Mouse (Mus musculus) right cerebral cortex, adult 18-20 months (tissue): ENCODE results near the gene Lrmda.

Source experiments
- DNase-seq: peaks from one replicate; pipeline ENCODE4 v3.0.0; 2022; ENCODE audit warnings: mixed read lengths

Lrmda gene

GRCm38 (mm10) chr14:22259376-22260032 is 240.0 kb downstream of the Lrmda start:
- DNase-seq, result no peak

GRCm38 (mm10) chr14:22260033-22260419 is 240.5 kb downstream of the Lrmda start:
- DNase-seq, result no peak

GRCm38 (mm10) chr14:22265229-22265905 is 245.9 kb downstream of the Lrmda start:
- DNase-seq, result no peak

- no peak for DNase-seq
These were observed 250.3 kb downstream of the Lrmda start for GRCm38 (mm10) chr14:22269812-22270211.

GRCm38 (mm10) chr14:22278053-22278452 is 258.5 kb downstream of the Lrmda start:
- DNase-seq, result no peak

GRCm38 (mm10) chr14:22279591-22279990 is 260.1 kb downstream of the Lrmda start:
- DNase-seq, result no peak

GRCm38 (mm10) chr14:22281630-22282029 is 262.1 kb downstream of the Lrmda start:
- no peak for DNase-seq

- no peak for DNase-seq
These were observed 263.3 kb downstream of the Lrmda start for GRCm38 (mm10) chr14:22282847-22283246.

GRCm38 (mm10) chr14:22283722-22284121 is 264.2 kb downstream of the Lrmda start:
- DNase-seq, result no peak

- no peak for DNase-seq
These were observed 265.5 kb downstream of the Lrmda start for GRCm38 (mm10) chr14:22284823-22285517.

- no peak for DNase-seq
These were observed 266.3 kb downstream of the Lrmda start for GRCm38 (mm10) chr14:22285826-22286225.

- DNase-seq, result no peak
These were observed 268.7 kb downstream of the Lrmda start for GRCm38 (mm10) chr14:22288179-22288578.

- DNase-seq, result no peak
These were observed 269.9 kb downstream of the Lrmda start for GRCm38 (mm10) chr14:22289380-22289922.

- no peak for DNase-seq
These were observed 274.9 kb downstream of the Lrmda start for GRCm38 (mm10) chr14:22294371-22294770.

GRCm38 (mm10) chr14:22296655-22297239 is 277.2 kb downstream of the Lrmda start:
- DNase-seq, result no peak

- DNase-seq, result no peak
These were observed 287.2 kb downstream of the Lrmda start for GRCm38 (mm10) chr14:22306759-22307158.

GRCm38 (mm10) chr14:22308059-22308458 is 288.5 kb downstream of the Lrmda start:
- no peak for DNase-seq

GRCm38 (mm10) chr14:22323058-22323457 is 303.5 kb downstream of the Lrmda start:
- DNase-seq, result no peak

- no peak for DNase-seq
These were observed 304.2 kb downstream of the Lrmda start for GRCm38 (mm10) chr14:22323530-22324292.

GRCm38 (mm10) chr14:22326218-22326964 is 306.9 kb downstream of the Lrmda start:
- DNase-seq, result no peak

- DNase-seq, result no peak
These were observed 309.7 kb downstream of the Lrmda start for GRCm38 (mm10) chr14:22329191-22329590.
